Mouse (Mus musculus): Measurements from ENCODE around the gene Eno4. TPM values are rescaled to one million over a fixed set of nuclear protein-coding genes. Genes with fewer than 3 reads are reported as not detected.

The Eno4 gene
- total and polyA plus RNA-seq, 3 experiments, result 0.05 to 0.11 TPM; not detected in 1

DNA sequence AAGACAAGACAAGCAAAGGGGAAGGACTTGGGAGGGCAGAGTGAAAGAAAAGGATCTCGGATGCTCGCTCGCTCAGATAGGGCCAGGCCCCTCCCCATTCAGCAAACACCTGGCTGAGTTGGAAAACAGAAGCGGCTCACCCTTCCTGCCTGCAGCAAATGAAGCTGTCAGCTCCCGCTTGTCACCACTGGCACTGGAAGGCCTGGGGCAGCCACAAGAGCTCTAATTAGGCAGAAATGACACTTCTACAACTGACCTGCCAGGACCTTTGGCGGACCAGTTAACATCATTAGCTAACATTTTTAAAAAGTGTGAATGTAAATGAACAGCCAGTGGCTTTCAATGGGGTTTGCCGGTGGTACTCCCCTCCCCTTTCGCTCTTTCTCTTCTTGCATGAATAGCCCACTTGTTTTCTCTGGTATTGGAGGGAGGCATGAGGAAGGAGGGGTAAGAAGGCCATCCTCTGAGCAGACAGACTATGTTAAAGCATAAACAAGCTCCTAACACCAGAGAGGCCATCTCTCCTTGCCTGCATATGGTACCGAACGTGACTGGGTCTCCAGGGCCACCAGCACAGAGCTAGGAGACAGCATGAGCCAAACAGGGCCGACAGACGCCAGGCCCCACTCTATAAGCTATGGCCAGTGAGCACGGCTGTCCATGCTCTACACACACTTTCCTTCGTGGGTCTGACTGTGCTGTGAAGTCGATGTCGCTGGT, 12.0 kb upstream of the Eno4 start:
- TF ChIP-seq GATA1 (IDR thresholded peaks at IDR 0.05; ENCODE audit: borderline replicate concordance, low read length) (no peak), GATA2 (IDR thresholded peaks at IDR 0.05; ENCODE audit: borderline replicate concordance, low read depth, low read length) (no peak), TAL1 (conservative IDR thresholded peaks at IDR 0.05; ENCODE audit: low read depth, low read length) (no peak), POLR2AphosphoS5 (IDR thresholded peaks at IDR 0.05; ENCODE audit: insufficient replicate concordance, low read depth, low read length) (no peak), CTCF (IDR thresholded peaks at IDR 0.05; ENCODE audit: low read depth, low read length) (no peak)
- no peak for ATAC-seq (ENCODE audit: extremely low read depth, insufficient number of reproducible peaks, low FRiP score, poor library complexity, severe bottlenecking)
- no peaks in the 10 kb centered on the region for H3K9me3 ChIP-seq (replicated peaks)

DNA sequence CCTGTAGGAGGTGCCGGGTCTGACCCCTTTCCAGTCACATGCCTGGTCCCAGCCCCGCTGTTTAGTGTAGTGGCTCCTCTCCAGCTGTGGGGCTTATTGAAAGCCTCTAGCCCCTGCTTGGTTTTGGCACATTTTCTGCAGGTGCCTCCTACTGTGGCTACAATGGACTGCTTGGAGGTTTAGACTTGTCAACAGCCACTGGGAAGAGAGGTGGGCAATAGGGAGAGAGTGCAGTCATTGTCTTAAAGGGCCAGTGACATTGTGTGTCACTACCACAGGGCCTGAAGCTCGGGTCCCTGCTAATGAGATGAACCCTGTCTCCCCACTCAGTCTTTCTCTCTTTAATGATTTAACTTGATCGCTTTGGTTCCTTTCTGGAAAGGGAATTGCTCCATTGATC, 10.2 kb upstream of the Eno4 start:
- DNase-seq (ENCODE audit: low spot score), result no peak
- TF ChIP-seq GATA2 (IDR thresholded peaks at IDR 0.05; ENCODE audit: borderline replicate concordance, low read depth, low read length), result no peak
- TF ChIP-seq CTCF (IDR thresholded peaks at IDR 0.05; ENCODE audit: low read depth, low read length), result no peak
- TF ChIP-seq POLR2AphosphoS5 (IDR thresholded peaks at IDR 0.05; ENCODE audit: insufficient replicate concordance, low read depth, low read length), result no peak
- TF ChIP-seq GATA1 (IDR thresholded peaks at IDR 0.05; ENCODE audit: borderline replicate concordance, low read length), result no peak
- no peak for TF ChIP-seq TAL1 (conservative IDR thresholded peaks at IDR 0.05; ENCODE audit: low read depth, low read length)
- no peak for ATAC-seq (ENCODE audit: extremely low read depth, insufficient number of reproducible peaks, low FRiP score, poor library complexity, severe bottlenecking)

More for the DNA sequence above, 12.0 kb upstream of the Eno4 start:
- H3K4me3 ChIP-seq (ENCODE audit: low read depth, low read length), result no peak overlapping the region
- peaks cover 5% of the 10 kb centered on the region for H3K36me3 ChIP-seq (replicated peaks)
- no peaks in the 10 kb centered on the region for H3K27me3 ChIP-seq (ENCODE audit: insufficient read depth, low read length)
- H3K4me1 ChIP-seq (ENCODE audit: insufficient read depth, low read depth, low read length), result no peaks in the 10 kb centered on the region
- DNase-seq (ENCODE audit: low spot score), result no peak

DNA sequence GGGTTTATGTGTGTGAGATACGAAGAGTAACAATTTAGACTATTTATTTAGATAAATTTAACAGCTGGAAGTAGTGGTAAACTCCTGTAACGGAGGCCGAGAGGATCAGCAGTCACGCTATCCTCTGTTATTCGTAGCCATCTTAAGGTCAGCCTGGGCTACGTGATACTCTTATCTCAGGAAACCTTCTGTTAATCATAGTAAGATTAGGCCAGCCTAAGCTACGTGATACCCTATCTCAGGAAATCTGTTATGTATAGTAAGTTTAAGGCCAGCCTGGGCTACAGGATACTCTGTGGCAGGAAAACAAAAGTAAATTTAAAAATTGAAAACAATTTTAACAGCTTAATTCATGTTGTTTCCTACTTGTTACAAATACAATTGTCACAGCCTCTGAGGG, 2.7 kb downstream of the Eno4 start:
- no peak for TF ChIP-seq CTCF (IDR thresholded peaks at IDR 0.05; ENCODE audit: low read depth, low read length)
- no peak for TF ChIP-seq GATA2 (IDR thresholded peaks at IDR 0.05; ENCODE audit: borderline replicate concordance, low read depth, low read length)
- TF ChIP-seq GATA1 (IDR thresholded peaks at IDR 0.05; ENCODE audit: borderline replicate concordance, low read length), result no peak
- TF ChIP-seq POLR2AphosphoS5 (IDR thresholded peaks at IDR 0.05; ENCODE audit: insufficient replicate concordance, low read depth, low read length), result no peak
- peak; percentile 52 for TF ChIP-seq TAL1 (conservative IDR thresholded peaks at IDR 0.05; ENCODE audit: low read depth, low read length)
- H3K4me1 ChIP-seq (ENCODE audit: insufficient read depth, low read depth, low read length), result peaks cover 35% of the 10 kb centered on the region
- DNase-seq (ENCODE audit: low spot score), result no peak
- H3K4me3 ChIP-seq (ENCODE audit: low read depth, low read length), result no peak overlapping the region
- peak; percentile 19; the same call in 1 of the 2 replicates for ATAC-seq (ENCODE audit: extremely low read depth, insufficient number of reproducible peaks, low FRiP score, poor library complexity, severe bottlenecking)
- 0 out of 2 replicates have a peak, but pooled peaks cover 3% of the 10 kb centered on the region for H3K27me3 ChIP-seq (ENCODE audit: insufficient read depth, low read length)
- H3K9me3 ChIP-seq (replicated peaks), result no peaks in the 10 kb centered on the region
- H3K36me3 ChIP-seq (replicated peaks), result no peaks in the 10 kb centered on the region

More for the DNA sequence above, 10.2 kb upstream of the Eno4 start:
- no peaks in the 10 kb centered on the region for H3K9me3 ChIP-seq (replicated peaks)
- H3K4me1 ChIP-seq (ENCODE audit: insufficient read depth, low read depth, low read length), result no peaks in the 10 kb centered on the region
- H3K36me3 ChIP-seq (replicated peaks), result peaks cover 5% of the 10 kb centered on the region
- H3K4me3 ChIP-seq (ENCODE audit: low read depth, low read length), result no peak overlapping the region
- H3K27me3 ChIP-seq (ENCODE audit: insufficient read depth, low read length), result no peaks in the 10 kb centered on the region

DNA sequence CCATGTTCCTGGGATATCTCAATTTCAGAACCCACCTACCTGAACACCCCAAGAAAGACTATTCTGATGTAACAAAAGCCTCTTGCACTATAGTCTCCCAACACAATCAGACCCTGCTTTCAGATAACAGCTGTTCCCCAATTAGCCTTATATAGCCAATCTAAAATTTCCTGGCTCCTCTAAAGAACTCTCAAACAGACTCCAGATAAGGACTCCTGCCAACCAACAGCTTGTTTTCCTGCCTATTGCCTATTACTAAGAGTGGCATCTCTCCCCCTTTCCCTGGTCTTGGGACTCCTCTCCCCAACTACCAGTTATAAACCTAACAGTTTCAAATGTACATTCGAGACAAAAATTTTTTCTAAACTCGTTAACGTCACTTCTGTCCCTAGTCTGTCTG, 8.3 kb downstream of the Eno4 start:
- Histone ChIP-seq H3K27me3 (ENCODE audit: insufficient read depth, low read length) (peaks cover 18% of the 10 kb centered on the region), H3K4me1 (ENCODE audit: insufficient read depth, low read depth, low read length) (peaks cover 2% of the 10 kb centered on the region; the same call in 1 of the 2 replicates), H3K4me3 (ENCODE audit: low read depth, low read length) (no peak overlapping the region), H3K36me3 (replicated peaks) (no peaks in the 10 kb centered on the region), H3K9me3 (replicated peaks) (no peaks in the 10 kb centered on the region)
- DNase-seq (ENCODE audit: low spot score), result no peak
- no peak for ATAC-seq (ENCODE audit: extremely low read depth, insufficient number of reproducible peaks, low FRiP score, poor library complexity, severe bottlenecking)
- TF ChIP-seq TAL1 (conservative IDR thresholded peaks at IDR 0.05; ENCODE audit: low read depth, low read length), result no peak
- no peak for TF ChIP-seq GATA2 (IDR thresholded peaks at IDR 0.05; ENCODE audit: borderline replicate concordance, low read depth, low read length)
- no peak for TF ChIP-seq CTCF (IDR thresholded peaks at IDR 0.05; ENCODE audit: low read depth, low read length)
- no peak for TF ChIP-seq POLR2AphosphoS5 (IDR thresholded peaks at IDR 0.05; ENCODE audit: insufficient replicate concordance, low read depth, low read length)
- TF ChIP-seq GATA1 (IDR thresholded peaks at IDR 0.05; ENCODE audit: borderline replicate concordance, low read length), result no peak

DNA sequence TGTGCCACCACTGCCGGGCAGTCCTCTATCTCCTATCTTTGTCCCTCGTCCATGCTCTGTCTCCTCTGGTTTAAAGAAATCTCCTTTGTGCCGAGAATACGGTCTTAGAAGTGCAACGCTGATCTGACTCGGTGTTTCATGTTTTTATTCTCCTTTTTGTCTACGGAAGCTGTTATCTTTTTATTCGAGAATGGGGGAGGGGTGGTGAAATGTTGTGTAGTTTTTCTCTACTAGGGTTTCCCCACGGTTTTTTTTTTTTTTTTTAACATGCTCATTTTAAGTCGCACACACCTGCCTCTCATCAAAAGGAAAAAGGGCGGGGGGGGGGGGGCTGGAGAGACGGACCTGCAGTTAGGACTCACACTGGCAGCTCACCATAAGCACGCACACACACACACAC, 9.0 kb downstream of the Eno4 start:
- no peak for TF ChIP-seq CTCF (IDR thresholded peaks at IDR 0.05; ENCODE audit: low read depth, low read length)
- TF ChIP-seq GATA2 (IDR thresholded peaks at IDR 0.05; ENCODE audit: borderline replicate concordance, low read depth, low read length), result no peak
- no peak for TF ChIP-seq TAL1 (conservative IDR thresholded peaks at IDR 0.05; ENCODE audit: low read depth, low read length)
- no peak for TF ChIP-seq POLR2AphosphoS5 (IDR thresholded peaks at IDR 0.05; ENCODE audit: insufficient replicate concordance, low read depth, low read length)
- no peak for TF ChIP-seq GATA1 (IDR thresholded peaks at IDR 0.05; ENCODE audit: borderline replicate concordance, low read length)
- ATAC-seq (ENCODE audit: extremely low read depth, insufficient number of reproducible peaks, low FRiP score, poor library complexity, severe bottlenecking) (no peak), DNase-seq (ENCODE audit: low spot score) (no peak)
- Histone ChIP-seq H3K36me3 (replicated peaks) (no peaks in the 10 kb centered on the region), H3K27me3 (ENCODE audit: insufficient read depth, low read length) (peaks cover 18% of the 10 kb centered on the region), H3K9me3 (replicated peaks) (no peaks in the 10 kb centered on the region), H3K4me1 (ENCODE audit: insufficient read depth, low read depth, low read length) (no peaks in the 10 kb centered on the region), H3K4me3 (ENCODE audit: low read depth, low read length) (no peak overlapping the region)

DNA sequence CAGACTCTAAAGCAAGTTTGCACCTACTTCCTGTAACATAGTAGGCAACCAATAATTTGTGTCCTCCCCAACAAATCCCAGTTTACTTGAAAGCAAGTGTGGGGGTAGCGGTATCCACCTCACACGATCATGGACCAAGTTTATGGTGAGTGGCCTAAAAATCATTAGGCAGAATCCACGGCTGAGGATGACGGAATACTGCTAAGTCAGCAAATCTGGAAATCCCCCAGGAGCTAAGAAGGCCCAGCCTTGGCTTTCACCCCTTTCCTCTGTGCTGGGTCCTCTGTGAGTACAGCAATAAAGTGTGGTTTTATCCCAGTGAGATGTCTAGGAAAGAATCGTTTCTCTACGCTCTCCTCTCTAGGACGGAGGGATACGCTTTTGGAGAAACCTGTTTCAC, 11.6 kb downstream of the Eno4 start:
- Histone ChIP-seq H3K27me3 (ENCODE audit: insufficient read depth, low read length) (peaks cover 18% of the 10 kb centered on the region), H3K4me3 (ENCODE audit: low read depth, low read length) (no peak overlapping the region), H3K4me1 (ENCODE audit: insufficient read depth, low read depth, low read length) (no peaks in the 10 kb centered on the region), H3K36me3 (replicated peaks) (no peaks in the 10 kb centered on the region), H3K9me3 (replicated peaks) (no peaks in the 10 kb centered on the region)
- no peak for TF ChIP-seq TAL1 (conservative IDR thresholded peaks at IDR 0.05; ENCODE audit: low read depth, low read length)
- no peak for TF ChIP-seq CTCF (IDR thresholded peaks at IDR 0.05; ENCODE audit: low read depth, low read length)
- ATAC-seq (ENCODE audit: extremely low read depth, insufficient number of reproducible peaks, low FRiP score, poor library complexity, severe bottlenecking) (no peak), DNase-seq (ENCODE audit: low spot score) (no peak)
